Mouse (Mus musculus) gonadal fat pad, adult 2 months (tissue): ENCODE results near the gene Lypd6. TPM values are rescaled to one million over a fixed set of nuclear protein-coding genes. Genes with fewer than 3 reads are reported as not detected.

Experiments
- DNase-seq: peaks from one replicate; pipeline ENCODE4 v3.0.0-alpha.2; 2012; ENCODE audit warnings: low read depth
- polyA plus RNA-seq: library from polyadenylated mRNA; depleted of rRNA; stranded (reverse); fragments of >200 nt; gene quantifications from 2 replicates; pipeline ENCODE4 v1.2.3, GENCODE M21; 2012; rRNA removed

Gene Lypd6
- polyA plus RNA-seq, 1 experiment, result 4.0 TPM

DNA sequence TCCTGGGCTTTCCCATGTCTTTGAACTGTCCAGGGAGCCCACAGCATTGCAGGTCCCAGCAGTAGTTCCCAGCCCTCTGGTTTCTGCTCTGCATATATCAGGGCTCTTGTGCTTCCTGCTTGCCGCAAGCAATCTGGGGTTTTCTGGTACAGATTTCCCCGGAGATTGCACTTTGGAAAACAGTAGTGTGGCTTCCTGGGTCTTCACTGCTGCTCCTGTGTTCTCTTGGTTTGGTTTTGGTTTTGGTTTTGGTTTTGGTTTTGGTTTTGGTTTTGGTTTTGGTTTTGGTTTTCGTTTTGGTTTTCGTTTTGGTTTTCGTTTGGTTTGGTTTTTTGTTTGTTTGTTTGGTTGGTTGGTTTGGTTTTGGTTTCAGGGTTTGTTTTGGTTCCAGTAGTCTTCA, 99.9 kb downstream of the Lypd6 start:
- no peak for DNase-seq

DNA sequence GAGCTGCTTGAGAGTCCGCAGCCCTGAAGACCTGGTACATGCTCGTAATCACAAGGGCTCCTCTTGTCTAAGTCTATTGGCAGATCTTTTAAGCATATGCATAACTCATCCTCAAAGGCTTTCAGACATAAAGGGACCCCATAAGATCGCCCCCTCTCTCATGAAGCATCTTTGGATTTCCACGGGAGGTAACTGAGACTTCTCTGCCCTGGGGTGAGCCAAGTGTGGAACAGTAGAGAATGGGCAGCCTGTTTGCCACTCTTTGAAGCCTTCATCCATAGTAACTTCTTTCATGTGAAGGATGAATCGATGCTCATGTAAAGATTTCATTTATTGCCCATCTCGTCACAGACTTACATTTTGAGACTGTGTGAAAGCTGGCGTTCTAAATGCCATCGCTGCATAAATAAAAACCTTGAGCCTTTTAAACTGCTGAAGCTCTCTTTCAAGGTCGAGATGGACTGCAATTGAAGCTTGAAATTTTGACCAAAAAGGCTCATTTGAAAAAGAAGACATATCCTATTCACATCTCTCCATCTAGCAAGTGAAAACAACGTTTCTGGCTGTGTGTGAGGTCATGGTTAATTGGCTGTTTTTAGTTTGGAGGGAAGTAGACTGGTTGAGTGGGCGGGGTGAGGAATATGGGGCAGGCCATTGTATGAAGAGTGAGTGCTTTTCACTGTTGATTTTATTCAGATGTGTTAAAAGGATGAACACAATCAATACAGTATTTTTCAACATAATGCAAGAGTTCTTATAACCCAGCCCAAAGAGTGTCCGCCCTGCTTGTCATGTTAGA, 107.7 kb downstream of the Lypd6 start:
- DNase-seq, result no peak

DNA sequence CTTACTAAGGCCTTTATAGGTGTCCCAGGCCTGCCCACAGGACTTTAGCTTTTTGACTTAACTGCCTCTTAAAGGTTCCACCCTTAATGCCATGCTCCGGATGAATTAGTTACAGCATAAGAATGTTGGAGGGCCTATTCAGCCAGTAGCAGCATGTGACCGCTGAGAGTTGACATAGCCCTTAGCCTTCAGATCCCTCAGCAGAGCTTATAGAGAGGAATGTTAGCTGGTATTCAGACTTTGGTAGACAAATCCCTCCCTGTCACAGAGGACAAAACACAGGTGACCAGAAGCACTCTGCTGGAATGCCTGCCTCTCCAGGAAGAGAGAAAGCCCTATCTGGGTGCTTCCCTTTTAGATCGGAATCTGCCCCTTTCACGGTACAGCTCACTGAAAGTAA, 109.5 kb downstream of the Lypd6 start:
- DNase-seq, result no peak

DNA sequence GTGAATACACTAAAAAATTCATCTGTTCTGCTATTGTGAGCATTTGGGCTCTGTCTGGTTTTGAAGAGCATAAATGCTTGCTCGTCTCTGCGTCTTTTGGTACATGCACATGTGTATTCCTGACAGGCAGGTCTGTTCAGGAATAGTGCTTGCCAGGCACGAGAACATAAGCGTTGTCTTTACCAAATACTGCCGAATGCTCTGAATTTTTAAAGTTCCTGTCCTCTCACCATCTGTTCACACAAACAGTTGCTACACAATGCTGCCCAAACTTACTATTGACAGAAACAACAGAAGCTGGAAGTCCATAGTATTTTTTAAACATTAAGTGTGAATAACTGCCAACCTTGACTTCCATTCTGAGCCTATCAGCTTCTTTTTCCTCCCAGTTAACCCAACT, 112.9 kb downstream of the Lypd6 start:
- no peak for DNase-seq

DNA sequence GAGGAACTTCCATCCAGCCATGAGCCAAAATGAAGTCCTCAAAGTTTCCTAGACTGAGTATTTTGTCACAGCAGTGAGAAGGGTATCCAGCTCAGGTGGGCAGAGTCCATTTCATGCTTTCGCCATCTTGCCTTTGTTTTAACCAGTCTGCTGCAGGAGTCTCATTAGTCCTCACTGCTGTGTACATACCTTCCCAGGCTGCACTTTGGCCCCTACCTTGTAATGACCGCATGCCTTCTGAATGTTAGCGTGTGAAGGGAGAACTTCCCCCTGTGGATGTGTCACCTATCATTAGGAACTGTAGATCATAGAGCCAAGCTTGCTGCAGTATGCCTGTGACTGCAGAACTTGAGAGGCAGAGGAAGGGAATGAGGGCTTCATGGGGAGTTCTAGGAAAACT, 114.2 kb downstream of the Lypd6 start:
- DNase-seq, result no peak

DNA sequence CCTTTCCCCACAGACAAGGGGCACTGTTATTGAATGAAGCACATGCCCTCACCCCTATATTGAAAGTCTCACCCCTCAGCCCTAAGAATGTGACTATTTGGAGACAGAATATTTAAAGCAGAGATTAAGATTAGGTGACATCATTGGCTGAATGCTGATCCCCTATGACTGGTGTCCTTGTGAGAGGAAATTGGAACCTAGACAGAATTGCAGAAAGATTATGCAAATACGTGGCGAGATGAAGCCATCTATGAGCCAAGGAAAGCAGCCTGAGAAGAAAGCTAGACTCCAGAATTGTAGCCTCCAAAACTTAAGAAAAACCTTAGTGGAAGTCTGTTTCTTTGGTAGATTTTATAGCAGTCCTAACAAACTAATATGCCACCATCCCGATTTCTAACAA, 115.1 kb downstream of the Lypd6 start:
- DNase-seq, result no peak

DNA sequence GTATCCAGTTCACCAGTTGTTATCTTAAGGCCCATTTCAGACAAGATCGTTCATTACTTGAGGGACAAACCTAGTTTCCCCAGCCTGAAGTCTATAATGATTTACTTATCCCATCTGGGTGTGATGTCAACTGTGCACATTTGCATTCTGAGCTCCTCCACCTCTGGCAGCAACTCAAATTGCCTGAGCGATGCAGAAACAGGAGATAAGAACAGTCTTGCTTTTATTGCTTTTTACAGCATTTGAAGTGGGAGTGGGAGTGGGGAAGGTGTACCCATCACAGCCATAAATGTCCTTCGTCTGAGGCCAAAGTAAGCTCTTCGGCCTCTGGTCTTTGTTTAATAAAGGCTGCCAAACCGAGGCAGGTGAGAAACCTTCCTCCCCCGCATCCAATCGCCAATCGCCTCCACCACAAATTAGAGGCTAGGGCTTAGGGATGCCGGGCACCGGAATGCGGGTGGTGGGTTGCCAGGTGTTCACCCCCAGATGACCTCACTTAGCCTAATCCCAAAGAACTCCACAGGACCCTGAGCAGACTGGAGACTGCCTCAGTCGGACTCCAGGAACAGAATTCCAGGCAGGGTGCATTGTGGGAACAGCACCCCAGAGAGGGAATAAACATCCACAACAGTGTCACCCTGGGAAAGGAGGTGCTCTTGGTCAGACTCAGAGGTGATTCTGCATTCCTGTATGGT, 120.6 kb downstream of the Lypd6 start:
- no peak for DNase-seq

DNA sequence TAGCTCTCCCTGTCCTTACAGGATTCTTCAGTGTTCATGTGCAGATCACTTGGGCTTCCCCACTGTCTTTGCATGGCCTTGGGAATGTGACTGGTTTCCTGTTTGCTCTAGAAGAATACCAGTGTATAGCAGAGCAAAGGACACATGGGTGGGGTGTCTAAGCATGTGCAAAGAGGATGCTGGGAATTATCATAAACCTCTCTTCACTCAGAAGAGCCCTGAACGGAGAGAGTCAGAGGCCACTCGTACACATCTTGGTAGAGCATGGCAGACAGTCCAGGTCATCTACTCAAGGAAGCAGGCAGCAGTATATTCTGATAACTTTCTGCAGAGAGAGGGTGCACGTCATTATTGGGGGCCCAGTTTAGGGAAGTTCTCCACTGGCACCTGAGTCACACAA, 122.6 kb downstream of the Lypd6 start:
- DNase-seq, result no peak

DNA sequence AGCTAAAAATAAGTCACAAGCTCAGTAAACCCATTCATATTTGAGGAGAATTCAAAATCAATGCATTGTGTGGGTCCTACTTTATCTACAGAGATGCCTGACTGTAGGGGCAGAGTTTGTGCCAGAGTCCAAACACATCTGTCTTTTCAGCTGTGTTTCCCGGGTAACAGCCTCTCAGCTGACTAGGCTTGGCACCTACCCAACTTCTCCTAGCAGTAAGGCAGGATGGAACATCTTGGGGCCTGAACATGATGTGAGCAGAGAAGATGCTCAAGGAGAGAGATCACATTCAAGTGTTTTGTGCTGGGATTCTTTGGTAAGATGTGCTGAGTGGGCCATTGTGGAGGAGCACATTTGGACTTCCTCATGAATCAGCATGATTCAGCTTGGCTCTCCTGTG, 130.5 kb downstream of the Lypd6 start:
- DNase-seq, result no peak

DNA sequence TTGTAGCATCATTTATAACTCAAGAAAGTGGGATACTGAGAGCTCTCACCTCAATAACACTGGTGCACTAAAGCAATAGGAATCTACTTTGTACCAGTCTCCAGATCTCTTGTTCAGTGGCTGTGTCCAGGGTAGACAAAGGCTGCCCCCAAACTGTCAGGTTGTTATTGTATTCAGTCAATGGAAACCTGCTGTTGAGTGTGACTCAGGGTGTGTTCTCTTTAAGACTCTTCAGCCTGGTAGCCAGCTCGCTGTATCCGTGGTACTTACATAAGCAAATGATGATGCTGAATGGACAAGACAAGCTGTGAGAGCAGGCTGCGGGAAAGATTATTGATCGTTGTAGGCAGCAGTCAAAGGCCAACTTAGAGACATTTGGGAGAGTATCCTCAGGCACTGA, 131.6 kb downstream of the Lypd6 start:
- DNase-seq, result no peak

DNA sequence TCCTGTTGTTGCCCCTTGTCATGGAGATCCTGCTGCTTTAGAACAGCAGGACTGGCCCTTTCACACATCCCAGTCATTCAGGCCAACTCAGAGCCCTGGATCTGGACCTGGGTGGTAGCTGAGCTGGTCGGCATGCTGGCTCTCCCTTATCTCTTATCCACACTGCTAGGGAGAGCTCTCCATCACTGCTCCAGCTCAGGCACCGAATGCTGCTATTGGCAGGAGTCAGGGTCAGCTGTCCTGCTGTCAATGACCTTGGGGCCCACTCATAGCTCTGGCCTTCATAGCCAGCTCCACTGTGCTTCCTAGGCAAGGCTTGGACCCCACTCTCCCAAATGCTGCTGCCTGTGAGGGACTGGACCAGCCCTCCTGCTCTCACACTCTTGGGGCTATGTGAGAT, 134.3 kb downstream of the Lypd6 start:
- no peak for DNase-seq

DNA sequence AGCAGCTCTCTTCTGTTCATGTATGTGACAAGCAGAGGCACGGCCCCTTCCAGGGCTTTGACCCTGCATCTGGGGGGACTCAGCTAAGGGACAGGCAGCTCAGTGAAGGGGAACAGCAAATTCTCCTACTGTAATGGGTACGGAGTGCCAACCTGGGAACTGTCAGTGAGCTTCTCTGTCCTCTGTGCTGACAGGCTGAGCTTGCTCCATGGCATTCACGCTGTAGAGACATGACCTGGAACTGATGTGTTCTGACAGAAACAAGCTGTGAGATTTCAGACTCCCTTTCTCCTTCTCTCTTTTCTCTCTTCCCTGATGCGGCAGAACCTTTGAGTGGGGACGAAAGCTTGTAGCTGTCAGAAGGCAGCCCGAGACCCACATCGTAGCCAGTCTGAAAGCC, 154.3 kb downstream of the Lypd6 start:
- no peak for DNase-seq

DNA sequence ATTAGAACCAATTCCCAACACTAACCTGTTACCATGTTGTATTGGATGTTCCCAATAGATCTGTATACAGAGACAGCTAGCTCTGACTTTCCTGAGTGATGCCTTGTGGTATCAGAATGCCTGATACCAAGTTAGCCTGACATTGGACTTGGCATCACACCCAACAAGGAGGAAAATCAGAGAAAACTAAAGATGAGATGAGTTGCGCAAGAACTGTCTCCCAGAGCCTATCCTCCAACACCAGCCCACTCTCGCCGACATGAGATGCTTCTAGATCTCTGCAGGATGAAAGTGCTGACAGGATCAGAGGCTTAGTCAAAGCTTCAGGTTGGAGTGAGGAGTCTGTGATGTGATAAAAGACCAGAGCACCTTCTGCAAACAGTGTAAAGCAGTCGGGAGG, 158.8 kb downstream of the Lypd6 start:
- DNase-seq, result no peak

DNA sequence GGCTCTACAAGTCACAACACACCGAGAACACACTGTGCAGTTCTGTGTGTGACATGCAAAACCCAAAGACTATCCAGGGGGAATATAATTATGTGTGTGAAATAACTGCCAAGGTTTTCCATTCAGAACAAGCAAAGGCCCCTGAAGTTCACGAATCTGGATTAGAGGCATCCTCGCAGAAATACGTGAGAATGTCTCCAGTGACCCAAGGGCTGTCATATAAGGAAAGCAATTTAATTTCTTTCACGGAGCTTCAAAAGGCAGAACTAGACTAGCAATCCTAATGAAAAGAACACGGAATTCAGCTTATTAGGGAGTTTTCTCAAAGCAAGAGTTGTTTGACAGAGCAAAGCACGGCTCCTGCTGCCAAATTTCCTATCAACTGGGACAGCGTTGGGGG, 167.3 kb downstream of the Lypd6 start:
- no peak for DNase-seq

Other genes with a start within 250 kb of the Lypd6 start
- 56.3 and 65.2 TPM in 2 replicates for gene Mmadhc, start 230.4 kb downstream of the Lypd6 start, polyA plus RNA-seq